Mouse (Mus musculus) ES-Bruce4 (cell line): ENCODE results near the gene Sgpp2. TPM values are rescaled to one million over a fixed set of nuclear protein-coding genes. Genes with fewer than 3 reads are reported as not detected.

Experiments used
- H3K27ac ChIP-seq: 2 replicates; pipeline ENCODE4 v1.5.1; 2012; ENCODE audit warnings: low read length, inconsistent platforms; ENCODE audit not compliant: insufficient read depth
- H3K27me3 ChIP-seq: 2 replicates; pipeline ENCODE4 v1.6.1; 2012; ENCODE audit warnings: mild to moderate bottlenecking, low read length, inconsistent platforms; ENCODE audit not compliant: control insufficient read depth, poor library complexity, insufficient read depth, severe bottlenecking
- H3K36me3 ChIP-seq: 2 replicates; pipeline ENCODE4 v1.6.1; 2012; ENCODE audit warnings: inconsistent platforms, mild to moderate bottlenecking, low read length, moderate library complexity; ENCODE audit not compliant: control insufficient read depth, poor library complexity, insufficient read depth, severe bottlenecking
- H3K4me1 ChIP-seq: one replicate; pipeline ENCODE4 v1.8.1; 2011; ENCODE audit warnings: low read length; ENCODE audit not compliant: control insufficient read depth, insufficient read depth
- H3K4me3 ChIP-seq: 2 replicates; pipeline ENCODE4 v1.5.1; 2011; ENCODE audit warnings: low read depth, mild to moderate bottlenecking, low read length
- H3K9ac ChIP-seq: 2 replicates; pipeline ENCODE4 v1.6.1; 2012; ENCODE audit warnings: low read depth, mild to moderate bottlenecking, inconsistent platforms; ENCODE audit not compliant: poor library complexity, severe bottlenecking
- H3K9me3 ChIP-seq: replicated peaks from 2 replicates; pipeline ENCODE4 v1.6.1; 2012; ENCODE audit warnings: mild to moderate bottlenecking, low read length, inconsistent platforms; ENCODE audit not compliant: control insufficient read depth, poor library complexity, insufficient read depth, severe bottlenecking
- CTCF ChIP-seq: IDR thresholded peaks from one replicate; pipeline ENCODE4 v1.8.1; 2011; ENCODE audit warnings: low read depth, low read length
- EP300 ChIP-seq: IDR thresholded peaks from 2 replicates; pipeline ENCODE4 v1.6.1; 2011; ENCODE audit warnings: low read depth, low read length; ENCODE audit not compliant: insufficient read depth
- POLR2A ChIP-seq: IDR thresholded peaks from one replicate; pipeline ENCODE4 v1.8.1; 2011; ENCODE audit warnings: low read length; ENCODE audit not compliant: insufficient read depth
- polyA plus RNA-seq: library from polyadenylated mRNA; stranded (reverse); fragments of >200 nt; gene quantifications from 2 replicates; pipeline ENCODE4 v1.2.4, GENCODE M21; 2011; ENCODE audit warnings: low read depth; ENCODE audit not compliant: missing spikeins, insufficient read depth, insufficient read length

Sgpp2 gene
- polyA plus RNA-seq, 1 experiment: 0.19 TPM

- Histone ChIP-seq H3K36me3 (no peaks in the 10 kb centered on the region), H3K27me3 (no peaks in the 10 kb centered on the region), H3K4me1 (no peaks in the 10 kb centered on the region), H3K4me3 (no peak overlapping the region), H3K9ac (no peak overlapping the region), H3K27ac (no peak overlapping the region), H3K9me3 (no peaks in the 10 kb centered on the region)
- TF ChIP-seq POLR2A: no peak
- no peak for TF ChIP-seq EP300
- no peak for TF ChIP-seq CTCF
These were observed 85.6 kb downstream of the Sgpp2 start for GRCm38 (mm10) chr1:78395737-78396136.

GRCm38 (mm10) chr1:78396320-78396913 lies 86.3 kb downstream of the Sgpp2 start:
- TF ChIP-seq POLR2A (no peak), EP300 (no peak), CTCF (no peak)
- Histone ChIP-seq H3K27me3 (no peaks in the 10 kb centered on the region), H3K4me3 (no peak overlapping the region), H3K9me3 (no peaks in the 10 kb centered on the region), H3K27ac (no peak overlapping the region), H3K9ac (no peak overlapping the region), H3K4me1 (no peaks in the 10 kb centered on the region), H3K36me3 (no peaks in the 10 kb centered on the region)

- Histone ChIP-seq H3K36me3 (no peaks in the 10 kb centered on the region), H3K4me3 (no peak overlapping the region), H3K4me1 (no peaks in the 10 kb centered on the region), H3K9ac (no peak overlapping the region), H3K27me3 (no peaks in the 10 kb centered on the region), H3K27ac (no peak overlapping the region), H3K9me3 (no peaks in the 10 kb centered on the region)
- TF ChIP-seq POLR2A (no peak), CTCF (no peak), EP300 (no peak)
These were observed 89.6 kb downstream of the Sgpp2 start for GRCm38 (mm10) chr1:78399755-78400154.

GRCm38 (mm10) chr1:78401413-78401812 lies 91.3 kb downstream of the Sgpp2 start:
- Histone ChIP-seq H3K27me3 (no peaks in the 10 kb centered on the region), H3K36me3 (no peaks in the 10 kb centered on the region), H3K27ac (no peak overlapping the region), H3K9ac (no peak overlapping the region), H3K4me1 (no peaks in the 10 kb centered on the region), H3K4me3 (no peak overlapping the region), H3K9me3 (no peaks in the 10 kb centered on the region)
- TF ChIP-seq EP300: no peak
- TF ChIP-seq CTCF: no peak
- TF ChIP-seq POLR2A: no peak

- TF ChIP-seq POLR2A: no peak
- no peak for TF ChIP-seq CTCF
- no peak for TF ChIP-seq EP300
- no peaks in the 10 kb centered on the region for H3K27me3 ChIP-seq
- H3K4me3 ChIP-seq: no peak overlapping the region
- no peaks in the 10 kb centered on the region for H3K9me3 ChIP-seq
- no peaks in the 10 kb centered on the region for H3K36me3 ChIP-seq
- no peak overlapping the region for H3K27ac ChIP-seq
- no peak overlapping the region for H3K9ac ChIP-seq
- no peaks in the 10 kb centered on the region for H3K4me1 ChIP-seq
These were observed 99.3 kb downstream of the Sgpp2 start for GRCm38 (mm10) chr1:78409396-78409795.

- Histone ChIP-seq H3K27ac (no peak overlapping the region), H3K4me3 (no peak overlapping the region), H3K9ac (no peak overlapping the region), H3K4me1 (no peaks in the 10 kb centered on the region), H3K27me3 (no peaks in the 10 kb centered on the region), H3K36me3 (no peaks in the 10 kb centered on the region), H3K9me3 (no peaks in the 10 kb centered on the region)
- TF ChIP-seq POLR2A (no peak), CTCF (no peak), EP300 (no peak)
These were observed 102.5 kb downstream of the Sgpp2 start for GRCm38 (mm10) chr1:78412668-78413067.

GRCm38 (mm10) chr1:78414421-78414820 lies 104.3 kb downstream of the Sgpp2 start:
- Histone ChIP-seq H3K9me3 (no peaks in the 10 kb centered on the region), H3K4me3 (no peak overlapping the region)
- TF ChIP-seq CTCF (no peak), EP300 (no peak), POLR2A (no peak)

More at GRCm38 (mm10) chr1:78414421-78414820, 104.3 kb downstream of the Sgpp2 start:
- Histone ChIP-seq H3K9ac (no peak overlapping the region), H3K36me3 (no peaks in the 10 kb centered on the region), H3K4me1 (no peaks in the 10 kb centered on the region), H3K27me3 (no peaks in the 10 kb centered on the region), H3K27ac (no peak overlapping the region)
